Mouse (Mus musculus): ENCODE results near the gene Ankmy2. TPM values are rescaled to one million over a fixed set of nuclear protein-coding genes. Genes with fewer than 3 reads are reported as not detected.
"Not testable (repeated sequence)": the region's sequence is repeated elsewhere in the genome, so short reads cannot be mapped to it uniquely, and the experiment has no call there.

The Ankmy2 gene
- polyA plus RNA-seq, 1 experiment from 2014 or later, result 30.9 TPM

DNA sequence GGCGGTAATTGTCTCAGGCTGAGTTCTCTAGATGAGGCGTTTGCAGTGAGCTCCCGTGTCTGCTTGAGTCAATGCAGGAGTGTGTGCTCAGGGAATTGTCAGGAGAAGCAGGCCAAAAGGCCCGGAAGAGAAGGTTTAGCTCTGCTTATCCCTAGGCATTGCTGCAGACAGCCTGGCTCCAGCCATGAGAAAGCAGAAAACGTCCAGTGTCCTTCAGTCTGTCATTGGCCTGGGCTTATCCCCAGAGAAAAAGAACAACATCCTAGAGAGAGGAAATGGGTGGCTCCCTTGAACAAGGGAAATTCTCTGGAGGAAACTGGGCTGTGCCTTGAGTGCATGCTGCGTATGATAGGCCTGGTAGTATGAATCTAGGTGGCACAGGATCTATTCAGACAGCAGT is 25.7 kb downstream of the Ankmy2 start:
- H3K27me3 ChIP-seq (ENCODE audit: control insufficient read depth, insufficient read depth, low read length), result no peaks in the 10 kb centered on the region
- H3K36me3 ChIP-seq (ENCODE audit: control insufficient read depth, insufficient read depth, low read length), result peaks cover 2% of the 10 kb centered on the region; the same call in 1 of the 2 replicates
- ATAC-seq (ENCODE audit: low FRiP score) (no peak), DNase-seq (ENCODE audit: low spot score, missing footprints) (no peak)
- no peaks in the 10 kb centered on the region for H3K9me3 ChIP-seq (ENCODE audit: control insufficient read depth, low read length)
- H3K4me3 ChIP-seq (ENCODE audit: low read depth, low read length), result no peak overlapping the region
- no peaks in the 10 kb centered on the region for H3K4me1 ChIP-seq (ENCODE audit: control insufficient read depth, insufficient read depth, low read length)
- no peak overlapping the region for H3K4me2 ChIP-seq
- WGBS, result 87% methylated on average over 6 of the region's 6 CpGs
- H3K9ac ChIP-seq (ENCODE audit: low read length), result no peak overlapping the region
- no peak overlapping the region for H3K27ac ChIP-seq (ENCODE audit: low read depth, low read length)

DNA sequence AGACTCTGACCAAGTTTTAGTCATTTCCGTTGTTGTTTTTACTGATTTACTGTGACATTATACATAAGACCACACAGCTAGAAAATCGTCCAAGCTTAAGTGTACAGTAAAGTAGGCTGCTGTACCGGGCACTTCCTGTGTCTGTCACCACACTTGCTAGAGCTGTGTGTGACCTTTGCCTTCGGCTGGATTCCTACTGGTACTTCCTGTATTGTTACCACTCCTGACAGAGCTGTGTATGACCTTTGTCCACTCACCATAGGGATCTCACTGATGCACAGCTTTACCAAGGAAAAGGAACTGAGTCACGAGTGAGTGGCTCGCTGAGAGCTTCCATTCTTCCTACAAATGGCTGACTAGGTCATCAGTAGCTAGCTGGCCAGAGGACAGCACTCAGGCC is 30.2 kb downstream of the Ankmy2 start:
- H3K4me1 ChIP-seq (ENCODE audit: control insufficient read depth, insufficient read depth, low read length), result no peaks in the 10 kb centered on the region
- no peaks in the 10 kb centered on the region for H3K9me3 ChIP-seq (ENCODE audit: control insufficient read depth, low read length)
- H3K36me3 ChIP-seq (ENCODE audit: control insufficient read depth, insufficient read depth, low read length), result peaks cover 6% of the 10 kb centered on the region; the same call in 1 of the 2 replicates
- no peak overlapping the region for H3K27ac ChIP-seq (ENCODE audit: low read depth, low read length)
- H3K4me2 ChIP-seq, result no peak overlapping the region
- WGBS, result 85% methylated on average over 6 of the region's 6 CpGs
- H3K9ac ChIP-seq (ENCODE audit: low read length), result no peak overlapping the region
- no peak for ATAC-seq (ENCODE audit: low FRiP score)
- no peaks in the 10 kb centered on the region for H3K27me3 ChIP-seq (ENCODE audit: control insufficient read depth, insufficient read depth, low read length)
- no peak for DNase-seq (ENCODE audit: low spot score, missing footprints)
- no peak overlapping the region for H3K4me3 ChIP-seq (ENCODE audit: low read depth, low read length)

DNA sequence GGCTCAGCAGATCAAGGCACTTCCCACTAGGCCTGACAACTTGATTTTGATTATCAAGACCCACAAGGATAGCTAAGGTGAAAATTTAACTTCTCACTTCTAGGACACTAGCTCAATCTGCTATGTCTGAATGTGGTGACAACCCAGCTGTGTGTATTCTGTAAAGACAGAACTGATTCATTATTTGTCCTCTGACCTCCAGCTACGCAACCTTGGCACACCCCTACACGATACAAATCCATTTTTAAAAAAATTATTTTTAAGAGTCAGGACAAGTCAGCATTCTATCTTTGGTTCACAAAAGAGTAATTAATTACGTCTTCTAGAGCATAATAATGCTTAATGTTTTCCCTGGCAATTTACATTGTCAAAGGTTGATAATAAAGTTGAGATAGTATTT is 32.7 kb downstream of the Ankmy2 start:
- WGBS, result 94% methylated on average over 3 of the region's 3 CpGs

DNA sequence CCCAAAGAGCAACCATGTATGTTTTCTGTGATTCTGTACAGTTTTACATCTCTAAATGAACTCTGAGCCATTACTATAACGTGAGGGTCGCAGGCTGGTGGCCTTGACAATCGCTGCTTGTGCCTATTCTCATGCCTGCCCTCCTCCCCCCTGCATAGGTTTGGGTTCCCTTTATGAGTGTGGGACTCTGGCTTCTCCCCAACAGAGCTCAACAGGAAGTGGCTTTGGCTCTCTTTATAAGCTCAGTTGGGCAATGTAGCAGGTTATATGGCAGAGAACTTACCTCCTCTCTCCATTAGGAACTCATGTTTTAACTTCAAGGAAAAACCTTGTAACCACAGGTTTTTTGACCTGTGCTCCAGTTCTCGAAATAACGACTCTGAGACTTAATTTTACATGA is 33.4 kb downstream of the Ankmy2 start:
- 94% methylated on average over 5 of the region's 5 CpGs for whole genome bisulfite sequencing
- H3K36me3 ChIP-seq (ENCODE audit: control insufficient read depth, insufficient read depth, low read length), result peaks cover 10% of the 10 kb centered on the region; the same call in 1 of the 2 replicates

More for the DNA sequence above, 32.7 kb downstream of the Ankmy2 start:
- Histone ChIP-seq H3K36me3 (ENCODE audit: control insufficient read depth, insufficient read depth, low read length) (0 out of 2 replicates have a peak, but pooled peaks cover 4% of the 10 kb centered on the region), H3K4me1 (ENCODE audit: control insufficient read depth, insufficient read depth, low read length) (no peaks in the 10 kb centered on the region), H3K4me2 (no peak overlapping the region), H3K27me3 (ENCODE audit: control insufficient read depth, insufficient read depth, low read length) (no peaks in the 10 kb centered on the region), H3K9ac (ENCODE audit: low read length) (no peak overlapping the region), H3K27ac (ENCODE audit: low read depth, low read length) (no peak overlapping the region), H3K4me3 (ENCODE audit: low read depth, low read length) (no peak overlapping the region), H3K9me3 (ENCODE audit: control insufficient read depth, low read length) (no peaks in the 10 kb centered on the region)
- ATAC-seq (ENCODE audit: low FRiP score) (no peak), DNase-seq (ENCODE audit: low spot score, missing footprints) (no peak)

DNA sequence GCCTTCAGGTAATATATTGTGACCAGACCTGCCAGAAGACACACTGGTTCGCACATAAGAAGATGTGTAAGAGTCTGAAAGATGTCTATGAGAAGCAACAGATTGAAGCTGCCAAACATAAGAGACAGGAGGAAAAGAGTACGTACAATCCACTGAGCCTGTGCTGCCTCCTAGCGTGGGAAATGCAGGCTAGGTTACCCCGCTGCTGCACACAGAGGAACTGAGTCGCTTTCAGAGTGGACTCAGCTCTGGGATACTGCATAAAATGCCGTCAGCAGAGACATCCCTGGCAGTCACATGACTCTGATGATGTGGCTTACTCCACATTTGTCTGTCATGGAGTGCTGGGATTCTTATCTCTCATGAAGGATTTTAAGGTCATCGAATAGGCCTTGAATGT is 38.1 kb downstream of the Ankmy2 start:
- Histone ChIP-seq H3K9me3 (ENCODE audit: control insufficient read depth, low read length) (peaks cover 4% of the 10 kb centered on the region; the same call in 1 of the 2 replicates), H3K9ac (ENCODE audit: low read length) (no peak overlapping the region), H3K4me2 (no peak overlapping the region), H3K36me3 (ENCODE audit: control insufficient read depth, insufficient read depth, low read length) (peaks cover 29% of the 10 kb centered on the region), H3K4me3 (ENCODE audit: low read depth, low read length) (no peak overlapping the region), H3K27ac (ENCODE audit: low read depth, low read length) (no peak overlapping the region), H3K4me1 (ENCODE audit: control insufficient read depth, insufficient read depth, low read length) (no peaks in the 10 kb centered on the region), H3K27me3 (ENCODE audit: control insufficient read depth, insufficient read depth, low read length) (no peaks in the 10 kb centered on the region)
- DNase-seq (ENCODE audit: low spot score, missing footprints) (no peak), ATAC-seq (ENCODE audit: low FRiP score) (no peak)
- 94% methylated on average over 7 of the region's 7 CpGs for WGBS

More for the DNA sequence above, 33.4 kb downstream of the Ankmy2 start:
- no peak for ATAC-seq (ENCODE audit: low FRiP score)
- no peak overlapping the region for H3K4me3 ChIP-seq (ENCODE audit: low read depth, low read length)
- no peak overlapping the region for H3K4me2 ChIP-seq
- no peak overlapping the region for H3K9ac ChIP-seq (ENCODE audit: low read length)
- no peaks in the 10 kb centered on the region for H3K4me1 ChIP-seq (ENCODE audit: control insufficient read depth, insufficient read depth, low read length)
- H3K27ac ChIP-seq (ENCODE audit: low read depth, low read length), result no peak overlapping the region
- H3K27me3 ChIP-seq (ENCODE audit: control insufficient read depth, insufficient read depth, low read length), result no peaks in the 10 kb centered on the region
- no peak for DNase-seq (ENCODE audit: low spot score, missing footprints)
- no peaks in the 10 kb centered on the region for H3K9me3 ChIP-seq (ENCODE audit: control insufficient read depth, low read length)

DNA sequence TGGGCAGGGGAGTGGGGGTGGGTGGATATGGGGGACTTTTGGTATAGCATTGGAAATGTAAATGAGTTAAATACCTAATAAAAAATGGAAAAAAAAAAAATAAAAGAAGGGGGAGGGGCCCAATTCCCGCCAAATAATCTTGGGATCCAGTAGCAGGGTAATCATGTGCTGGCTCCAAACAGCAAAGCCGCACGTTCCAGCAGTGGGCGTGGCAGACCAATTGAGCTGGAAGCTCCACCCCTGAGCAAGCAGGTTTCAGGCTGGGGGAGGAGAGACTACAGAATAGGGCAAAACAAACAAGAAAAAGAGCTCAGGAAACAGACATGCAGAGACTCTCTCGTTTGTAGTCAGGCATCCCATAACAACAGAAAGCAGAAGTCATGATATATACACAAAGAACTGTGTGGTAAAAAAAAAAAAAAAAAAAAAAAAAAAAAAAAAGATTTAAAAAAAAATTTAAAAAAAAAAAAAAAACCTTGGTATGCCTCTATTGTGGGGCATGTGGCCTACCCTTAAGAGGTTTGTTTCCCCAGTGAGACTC is 48.7 kb downstream of the Ankmy2 start:
- not testable (repeated sequence) for H3K4me2 ChIP-seq; DNase-seq (ENCODE audit: low spot score, missing footprints); H3K36me3 ChIP-seq (ENCODE audit: control insufficient read depth, insufficient read depth, low read length); H3K9me3 ChIP-seq (ENCODE audit: control insufficient read depth, low read length); H3K4me3 ChIP-seq (ENCODE audit: low read depth, low read length); H3K9ac ChIP-seq (ENCODE audit: low read length); H3K4me1 ChIP-seq (ENCODE audit: control insufficient read depth, insufficient read depth, low read length); H3K27ac ChIP-seq (ENCODE audit: low read depth, low read length); ATAC-seq (ENCODE audit: low FRiP score); H3K27me3 ChIP-seq (ENCODE audit: control insufficient read depth, insufficient read depth, low read length)
- 60% methylated on average over 5 of the region's 5 CpGs for WGBS

DNA sequence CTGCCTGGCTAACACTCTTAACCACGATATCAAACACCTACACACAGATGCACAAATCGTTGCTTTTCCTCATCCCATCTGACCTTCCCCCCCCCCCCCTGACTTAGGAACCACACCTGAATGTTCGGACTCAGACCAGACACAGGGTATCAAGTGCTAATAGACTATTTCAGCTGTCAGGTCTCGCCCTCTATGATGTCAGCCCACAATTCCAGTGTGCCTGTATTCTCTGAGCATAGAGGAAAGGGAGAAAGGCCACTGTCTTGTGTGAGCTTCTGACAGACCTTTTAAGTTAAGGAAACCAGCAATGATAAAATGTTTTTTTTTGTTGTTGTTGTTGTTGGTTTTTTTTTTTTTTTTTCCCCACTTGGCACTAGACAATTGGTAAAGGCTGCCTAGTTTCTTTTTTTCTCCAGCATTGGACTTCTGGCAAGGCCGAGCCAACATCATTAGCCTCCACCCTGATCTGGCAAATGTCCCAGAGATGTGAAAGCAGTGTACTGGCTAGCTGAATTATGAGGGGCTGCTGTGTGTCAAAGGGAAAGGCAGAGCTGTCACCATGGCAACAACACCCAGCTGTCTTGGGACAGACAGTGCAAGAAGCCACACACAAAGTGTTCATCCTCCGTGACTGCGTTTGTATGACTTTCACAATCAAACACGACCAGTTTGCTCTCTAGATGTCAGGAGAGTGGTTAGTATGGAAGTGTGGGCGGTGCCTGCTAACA is 50.3 kb downstream of the Ankmy2 start:
- WGBS, result 53% methylated on average over 9 of the region's 9 CpGs
- no peak overlapping the region for H3K4me3 ChIP-seq (ENCODE audit: low read depth, low read length)
- no peak overlapping the region for H3K9ac ChIP-seq (ENCODE audit: low read length)
- peak; percentile 92 for DNase-seq (ENCODE audit: low spot score, missing footprints)
- peak overlapping the region; percentile 20 for H3K27ac ChIP-seq (ENCODE audit: low read depth, low read length)
- peaks cover 9% of the 10 kb centered on the region; the same call in 1 of the 2 replicates for H3K4me1 ChIP-seq (ENCODE audit: control insufficient read depth, insufficient read depth, low read length)
- no peaks in the 10 kb centered on the region for H3K9me3 ChIP-seq (ENCODE audit: control insufficient read depth, low read length)
- peak overlapping the region; percentile 20; the same call in 1 of the 2 replicates for H3K4me2 ChIP-seq
- peak; percentile 96 for ATAC-seq (ENCODE audit: low FRiP score)
- H3K36me3 ChIP-seq (ENCODE audit: control insufficient read depth, insufficient read depth, low read length), result no peaks in the 10 kb centered on the region
- no peaks in the 10 kb centered on the region for H3K27me3 ChIP-seq (ENCODE audit: control insufficient read depth, insufficient read depth, low read length)

DNA sequence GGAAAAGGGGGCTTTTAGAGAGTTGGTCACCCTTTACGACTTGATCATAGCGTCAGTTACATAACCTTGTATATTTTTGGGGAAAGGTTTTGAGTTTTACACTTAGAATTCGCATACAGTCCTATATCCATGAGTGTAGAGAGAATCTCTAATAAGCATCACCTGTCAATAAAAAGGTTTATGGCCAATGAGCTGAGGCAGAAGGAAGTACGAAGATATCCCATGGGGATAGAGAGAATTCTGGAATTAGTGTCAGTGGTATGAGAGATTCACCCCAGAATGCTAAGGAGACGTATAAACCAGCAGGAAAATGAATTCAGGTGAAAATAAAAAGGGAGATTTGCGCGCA is 50.9 kb downstream of the Ankmy2 start:
- Histone ChIP-seq H3K9me3 (ENCODE audit: control insufficient read depth, low read length) (no peaks in the 10 kb centered on the region), H3K4me2 (peak overlapping the region; percentile 20; the same call in 1 of the 2 replicates), H3K4me1 (ENCODE audit: control insufficient read depth, insufficient read depth, low read length) (peaks cover 9% of the 10 kb centered on the region; the same call in 1 of the 2 replicates), H3K9ac (ENCODE audit: low read length) (no peak overlapping the region), H3K4me3 (ENCODE audit: low read depth, low read length) (no peak overlapping the region), H3K36me3 (ENCODE audit: control insufficient read depth, insufficient read depth, low read length) (no peaks in the 10 kb centered on the region), H3K27me3 (ENCODE audit: control insufficient read depth, insufficient read depth, low read length) (no peaks in the 10 kb centered on the region), H3K27ac (ENCODE audit: low read depth, low read length) (peak overlapping the region; percentile 20)
- 73% methylated on average over 7 of the region's 7 CpGs for WGBS
- ATAC-seq (ENCODE audit: low FRiP score) (no peak), DNase-seq (ENCODE audit: low spot score, missing footprints) (no peak)

DNA sequence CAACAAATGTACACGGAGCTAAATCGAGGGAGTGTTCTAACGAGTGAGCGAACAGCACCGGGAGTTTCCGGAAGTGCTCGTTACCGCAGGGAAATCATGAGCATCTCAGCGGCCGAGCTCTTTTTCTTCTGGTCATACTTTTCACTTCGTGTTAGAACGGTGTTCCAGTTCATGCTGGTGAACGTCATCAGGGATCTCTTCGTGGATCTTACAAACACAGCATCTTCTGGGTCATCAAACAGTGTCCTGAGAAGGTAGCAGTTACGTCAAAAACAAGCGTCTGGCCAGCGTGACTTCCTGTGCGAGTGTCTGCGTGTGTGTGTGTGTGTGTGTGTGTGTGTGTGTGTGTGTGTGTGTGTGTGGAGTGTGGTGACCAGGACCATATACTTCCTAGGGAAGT is 51.5 kb downstream of the Ankmy2 start:
- H3K4me3 ChIP-seq (ENCODE audit: low read depth, low read length), result no peak overlapping the region

More for the DNA sequence above, 51.5 kb downstream of the Ankmy2 start:
- Histone ChIP-seq H3K9ac (ENCODE audit: low read length) (no peak overlapping the region), H3K27me3 (ENCODE audit: control insufficient read depth, insufficient read depth, low read length) (no peaks in the 10 kb centered on the region), H3K36me3 (ENCODE audit: control insufficient read depth, insufficient read depth, low read length) (no peaks in the 10 kb centered on the region), H3K27ac (ENCODE audit: low read depth, low read length) (no peak overlapping the region), H3K4me1 (ENCODE audit: control insufficient read depth, insufficient read depth, low read length) (peaks cover 9% of the 10 kb centered on the region; the same call in 1 of the 2 replicates), H3K4me2 (no peak overlapping the region), H3K9me3 (ENCODE audit: control insufficient read depth, low read length) (no peaks in the 10 kb centered on the region)
- 76% methylated on average over 19 of the region's 19 CpGs for WGBS
- no peak for ATAC-seq (ENCODE audit: low FRiP score)
- no peak for DNase-seq (ENCODE audit: low spot score, missing footprints)
